Comparison of ENCODE assay signal across 25 mouse cellular contexts in genomic region chr2:94051952-94052351, GRCm38 (mm10). TPM values are rescaled to one million over a fixed set of nuclear protein-coding genes. Genes with fewer than 3 reads are reported as not detected.
DNase-seq lines count a peak whose midpoint lies in the region; TF ChIP-seq lines count a peak whose summit lies in the region.
"Had no signal": no experiment of that assay in that cellular context is flagged by ENCODE, and none has a peak within 500 bp of the region (broad histone marks: within the 10 kb centered on the region; RNA-seq: fewer than 3 reads in every experiment).

No protein-coding gene starts in this region.

- 93% methylated on average over 5 of the region's 5 CpGs for WGBS in midbrain, embryonic 10.5 days

- 0 out of 2 replicates have a peak, but pooled peaks cover 6% of the 10 kb centered on the region for H3K4me1 ChIP-seq in midbrain, embryonic 10.5 days
- H3K4me1 ChIP-seq: limb, embryonic 15.5 days had no signal

- H3K27ac ChIP-seq in midbrain, embryonic 10.5 days (replicated peaks): no peak overlapping the region
- H3K27ac ChIP-seq: embryonic facial prominence, embryonic 13.5 days; hindbrain, embryonic 12.5 days; limb, embryonic 15.5 days had no signal

- no peaks in the 10 kb centered on the region for H3K79me3 ChIP-seq in C2C12 (ENCODE audit: low read depth)

- peaks cover 10% of the 10 kb centered on the region for H3K79me2 ChIP-seq in C2C12 (ENCODE audit: control insufficient read depth, insufficient read depth)

- peak; percentile 79 for DNase-seq in adrenal gland, adult 2 months
- no peak for DNase-seq in adrenal gland, adult 8-10 months
- peak; percentile 42 to 51 for DNase-seq in left cerebral cortex, adult 18-20 months (ENCODE audit: low spot score in 2 of 2)
- DNase-seq in left cerebral cortex, postnatal 14 days (ENCODE audit: low spot score in 2 of 2): no peak
- peak; percentile 43 for DNase-seq in fibroblast of lung, adult 2 months (ENCODE audit: low read depth)
- no peak for DNase-seq in midbrain, embryonic 10.5 days (ENCODE audit: low spot score)
- DNase-seq in c-Kit-positive CD71-positive TER-119-positive erythroid progenitor cells, embryonic 14.5 days (ENCODE audit: low spot score): no peak
- DNase-seq: cerebellum, adult 8-10 months; gastrocnemius, postnatal 36 days; heart, postnatal 10 days; kidney, adult 9 months; liver, postnatal 0 days; lung, postnatal 14 days; thymus, adult 2 months had no signal

- intact Hi-C loops in left cerebral cortex, postnatal 14 days (cut with DNase I): no loop called here

- no peaks in the 10 kb centered on the region for H3K9me3 ChIP-seq in midbrain, embryonic 10.5 days (replicated peaks)
- H3K9me3 ChIP-seq: embryonic facial prominence, embryonic 13.5 days; hindbrain, embryonic 12.5 days; limb, embryonic 15.5 days; megakaryocyte, embryonic 14.5 days had no signal

- H3K36me3 ChIP-seq in C2C12 (ENCODE audit: control insufficient read depth, insufficient read depth): peaks cover 13% of the 10 kb centered on the region
- H3K36me3 ChIP-seq in midbrain, embryonic 10.5 days: peaks cover 14% of the 10 kb centered on the region; the same call in 1 of the 2 replicates
- H3K36me3 ChIP-seq: embryonic facial prominence, embryonic 13.5 days; hindbrain, embryonic 12.5 days had no signal

- no peak overlapping the region for H3ac ChIP-seq in C2C12 (ENCODE audit: control insufficient read depth, insufficient read length, low read depth)

- H3K4me3 ChIP-seq in C2C12 (ENCODE audit: insufficient read depth, poor library complexity, severe bottlenecking): no peak overlapping the region
- no peak overlapping the region for H3K4me3 ChIP-seq in midbrain, embryonic 10.5 days
- H3K4me3 ChIP-seq: embryonic facial prominence, embryonic 13.5 days; hindbrain, embryonic 12.5 days; limb, embryonic 15.5 days; megakaryocyte, embryonic 14.5 days had no signal

- TF ChIP-seq CTCF in C2C12 (IDR thresholded peaks at IDR 0.05; ENCODE audit: control insufficient read depth, insufficient read depth, insufficient read length): no peak

- no peaks in the 10 kb centered on the region for H3K27me3 ChIP-seq in C2C12 (ENCODE audit: control insufficient read depth, insufficient read depth, insufficient read length)
- no peaks in the 10 kb centered on the region for H3K27me3 ChIP-seq in midbrain, embryonic 10.5 days (ENCODE audit: low read depth, poor library complexity, severe bottlenecking)
- H3K27me3 ChIP-seq: embryonic facial prominence, embryonic 13.5 days; hindbrain, embryonic 12.5 days; limb, embryonic 15.5 days; megakaryocyte, embryonic 14.5 days had no signal

TF ChIP-seq in C2C12, 6 proteins besides CTCF, POLR2A, EP300 and RAD21:
- TF ChIP-seq CEBPB (IDR thresholded peaks at IDR 0.05; ENCODE audit: low read depth) (no peak), USF1 (IDR thresholded peaks at IDR 0.05; ENCODE audit: low read depth) (no peak), FOSL1 (IDR thresholded peaks at IDR 0.05; ENCODE audit: insufficient read depth, low read length, poor library complexity, severe bottlenecking) (peak; percentile 92), MYOG (IDR thresholded peaks at IDR 0.05; ENCODE audit: control insufficient read depth, extremely low read depth, insufficient read length) (no peak), MYOD1 (IDR thresholded peaks at IDR 0.05; ENCODE audit: control insufficient read depth, insufficient read length, low read depth) (peak; percentile 19), MAX (IDR thresholded peaks at IDR 0.05) (peak; percentile 57)

RNA-seq across cellular contexts. Expression of gene Alkbh3, which starts 41.3 kb away (rescaled TPM):
- 10 to 100 TPM; 51.6 to 53.7 TPM for total RNA-seq in adrenal gland, adult 2 months (2021)
- 35.9 and 45.8 TPM in 2 replicates for polyA plus RNA-seq in adrenal gland, adult 2 months (2012; rRNA removed)
- 10 to 100 TPM; 29.9 to 57.4 (median 46.2) TPM for total RNA-seq in adrenal gland, adult 8-10 months (2022)
- total RNA-seq in left cerebral cortex, adult 18-20 months (2021): 10 to 100 TPM; 24.1 to 28.0 TPM
- 10 to 100 TPM; 23.7 to 25.1 TPM for total RNA-seq in left cerebral cortex, postnatal 14 days (2021)
- 57.2 TPM for polyA plus RNA-seq in C2C12 (2012; fragmentation: generic; extraction: Trizol)
- 47.8 and 51.5 TPM in 2 replicates for polyA plus RNA-seq in midbrain, embryonic 10.5 days (2016; fragmentation: Nextera tagmentation; extraction: Ambion mirVana)

RNA-seq across cellular contexts. Expression of gene Gm27027, which starts 55.8 kb away (rescaled TPM):
- total RNA-seq in adrenal gland, adult 2 months (2021): not detected
- polyA plus RNA-seq in adrenal gland, adult 2 months (2012; rRNA removed): not detected in 2 replicates
- total RNA-seq in adrenal gland, adult 8-10 months (2022): under 1 TPM in 1 of 4 experiments, not detected in 3; 0.80 TPM
- total RNA-seq in left cerebral cortex, adult 18-20 months (2021): 1 to 10 TPM in 1 of 2 experiments, not detected in 1; 1.0 TPM
- total RNA-seq in left cerebral cortex, postnatal 14 days (2021): not detected
- not detected for polyA plus RNA-seq in C2C12 (2012; fragmentation: generic; extraction: Trizol)
- polyA plus RNA-seq in midbrain, embryonic 10.5 days (2016; fragmentation: Nextera tagmentation; extraction: Ambion mirVana): not detected in 2 replicates
- total RNA-seq: ES-E14; layer of hippocampus, postnatal 25 days had no signal
- polyA plus RNA-seq: cortical plate, adult 2 months; embryonic facial prominence, embryonic 13.5 days; hindbrain, embryonic 12.5 days; intestine, embryonic 14.5 days; large intestine, adult 2 months; limb, embryonic 15.5 days; liver, postnatal 0 days; midbrain, embryonic 16.5 days; thymus, adult 2 months had no signal

Comparison
In these comparisons a context has a peak if more than half of its experiments do, and no peak if none do; other contexts are left out.
1. DNase-seq: peak in adrenal gland, adult 2 months (single experiment), left cerebral cortex, adult 18-20 months (2 of 2) and fibroblast of lung, adult 2 months (single experiment); none in adrenal gland, adult 8-10 months (single experiment), left cerebral cortex, postnatal 14 days (0 of 2), midbrain, embryonic 10.5 days (single experiment) and c-Kit-positive CD71-positive TER-119-positive erythroid progenitor cells, embryonic 14.5 days (single experiment).